Mouse (Mus musculus) spleen, adult 2 months (tissue): ENCODE results near the gene Pknox2.

Experiments used
- CTCF ChIP-seq: fragments of 200-500 bp; IDR thresholded peaks from 2 replicates; pipeline ENCODE4 v1.5.1; 2011; ENCODE audit warnings: mild to moderate bottlenecking, inconsistent platforms; ENCODE audit not compliant: insufficient read depth, insufficient read length, insufficient replicate concordance; ENCODE audit errors: extremely low read depth
- POLR2A ChIP-seq: fragments of 200-500 bp; IDR thresholded peaks from 2 replicates; pipeline ENCODE4 v1.6.1; 2011; ENCODE audit warnings: low read depth, low read length, inconsistent platforms

- TF ChIP-seq POLR2A = no peak
- no peak for TF ChIP-seq CTCF
These were observed 186.1 kb downstream of the Pknox2 start for GRCm38 (mm10) chr9:36961153-36961552.
